Mouse (Mus musculus) forebrain, embryonic 11.5 days (tissue): ENCODE measurements at regions not wholly inside any gene's neighbourhood (a gene's known extent, or its start where the extent isn't known, plus 50 kb on each side); places are given as distances from the start of the nearest gene placed in this dataset.

Experiments
- ATAC-seq: fragments of 200-750 bp; cut with Nextera tagmentation; replicated peaks from 2 replicates; pipeline ENCODE4 v1.8.0; 2017; ENCODE audit warnings: moderate TSS enrichment; ENCODE audit not compliant: low FRiP score
- DNase-seq: peaks from one replicate; pipeline ENCODE4 v3.0.0-alpha.2; 2017; ENCODE audit warnings: low spot score
- H3K27ac ChIP-seq: fragments of 300-500 bp; sonication (generic); 2 replicates; pipeline ENCODE4 v1.5.1; 2014; ENCODE audit warnings: low read depth, low read length
- H3K27me3 ChIP-seq: fragments of 300-500 bp; sonication (generic); 2 replicates; pipeline ENCODE4 v1.6.1; 2014; ENCODE audit warnings: mild to moderate bottlenecking, low read length, mixed read lengths; ENCODE audit not compliant: control insufficient read depth, insufficient read depth
- H3K36me3 ChIP-seq: fragments of 300-500 bp; sonication (generic); 2 replicates; pipeline ENCODE4 v1.6.1; 2014; ENCODE audit warnings: mild to moderate bottlenecking, low read length, moderate library complexity, mixed read lengths; ENCODE audit not compliant: control insufficient read depth, insufficient read depth
- H3K4me1 ChIP-seq: fragments of 300-500 bp; sonication (generic); replicated peaks from 2 replicates; pipeline ENCODE4 v1.6.1; 2014; ENCODE audit warnings: low read length, mixed read lengths; ENCODE audit not compliant: control insufficient read depth, insufficient read depth
- H3K4me2 ChIP-seq: fragments of 300-500 bp; sonication (generic); 2 replicates; pipeline ENCODE4 v1.6.1; 2014; ENCODE audit warnings: low read depth, mild to moderate bottlenecking, low read length, moderate library complexity, mixed read lengths; ENCODE audit not compliant: severe bottlenecking
- H3K4me3 ChIP-seq: fragments of 300-500 bp; sonication (generic); 2 replicates; pipeline ENCODE4 v1.5.1; 2014; ENCODE audit warnings: low read depth, low read length
- H3K9ac ChIP-seq: fragments of 300-500 bp; sonication (generic); 2 replicates; pipeline ENCODE4 v1.6.1; 2014; ENCODE audit warnings: low read length
- H3K9me3 ChIP-seq: fragments of 300-500 bp; sonication (generic); 2 replicates; pipeline ENCODE4 v1.6.1; 2016; ENCODE audit warnings: low read length, mixed read lengths; ENCODE audit not compliant: control insufficient read depth
- WGBS: fragments of 180-500 bp; shearing (Covaris S2); extraction: QIAGEN DNeasy Blood & Tissue Kit; methylation state at CpG from one replicate; pipeline ENCODE4 v1.1.7; 2014; 5-methylcytosine and 5-hydroxymethylcytosine counted together

- no peaks in the 10 kb centered on the region for H3K4me1 ChIP-seq
- H3K27me3 ChIP-seq = peaks cover 2% of the 10 kb centered on the region; the same call in 1 of the 2 replicates
- H3K27ac ChIP-seq = no peak overlapping the region
- 87% methylated on average over 6 of the region's 6 CpGs for WGBS
- H3K4me2 ChIP-seq = no peak overlapping the region
- ATAC-seq (no peak), DNase-seq (no peak)
- no peak overlapping the region for H3K4me3 ChIP-seq
- H3K36me3 ChIP-seq = no peaks in the 10 kb centered on the region
- H3K9me3 ChIP-seq = no peaks in the 10 kb centered on the region
- H3K9ac ChIP-seq = no peak overlapping the region
Measured at GRCm38 (mm10) chr7:70799031-70799766, 432.7 kb upstream of the Nr2f2 start.

DNA sequence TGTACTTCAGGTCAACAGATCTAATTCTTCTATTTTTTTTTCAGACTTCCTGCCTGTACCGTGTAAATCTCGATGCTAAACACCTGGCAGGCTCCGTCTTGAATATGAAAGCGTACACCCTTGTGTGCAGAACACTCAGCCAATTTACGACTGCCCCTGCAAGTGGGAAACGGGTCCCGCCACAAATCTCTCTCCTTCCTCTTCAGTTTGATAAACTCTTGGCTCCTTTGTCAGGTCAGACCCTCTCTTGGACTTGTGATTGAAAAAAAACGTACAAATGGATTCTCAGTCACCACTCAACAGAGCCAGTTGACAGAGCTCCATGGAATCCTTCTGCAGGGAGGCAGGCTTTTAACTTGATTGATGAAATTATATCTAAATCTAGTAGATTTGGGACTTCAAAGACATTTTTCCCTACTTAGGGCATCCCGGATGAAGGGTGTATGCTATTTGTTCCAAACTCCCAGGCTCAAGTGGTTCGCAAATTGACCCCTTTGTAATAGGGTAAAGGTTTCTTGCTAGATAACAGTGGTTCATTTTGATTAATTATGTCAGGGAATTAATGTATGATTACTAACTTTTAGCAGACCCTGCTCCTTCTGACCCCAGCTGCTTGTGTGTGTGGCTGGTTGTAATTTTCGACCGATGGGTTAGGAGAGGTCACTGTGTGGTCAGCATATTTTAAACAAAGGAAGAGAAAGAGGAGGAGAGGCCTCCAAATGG, 429.7 kb upstream of the Nr2f2 start:
- Histone ChIP-seq H3K4me2 (no peak overlapping the region), H3K4me3 (no peak overlapping the region), H3K4me1 (no peaks in the 10 kb centered on the region), H3K27ac (no peak overlapping the region), H3K9me3 (no peaks in the 10 kb centered on the region), H3K27me3 (peaks cover 22% of the 10 kb centered on the region), H3K36me3 (no peaks in the 10 kb centered on the region), H3K9ac (no peak overlapping the region)
- ATAC-seq (no peak), DNase-seq (no peak)
- 62% methylated on average over 12 of the region's 12 CpGs for WGBS

DNA sequence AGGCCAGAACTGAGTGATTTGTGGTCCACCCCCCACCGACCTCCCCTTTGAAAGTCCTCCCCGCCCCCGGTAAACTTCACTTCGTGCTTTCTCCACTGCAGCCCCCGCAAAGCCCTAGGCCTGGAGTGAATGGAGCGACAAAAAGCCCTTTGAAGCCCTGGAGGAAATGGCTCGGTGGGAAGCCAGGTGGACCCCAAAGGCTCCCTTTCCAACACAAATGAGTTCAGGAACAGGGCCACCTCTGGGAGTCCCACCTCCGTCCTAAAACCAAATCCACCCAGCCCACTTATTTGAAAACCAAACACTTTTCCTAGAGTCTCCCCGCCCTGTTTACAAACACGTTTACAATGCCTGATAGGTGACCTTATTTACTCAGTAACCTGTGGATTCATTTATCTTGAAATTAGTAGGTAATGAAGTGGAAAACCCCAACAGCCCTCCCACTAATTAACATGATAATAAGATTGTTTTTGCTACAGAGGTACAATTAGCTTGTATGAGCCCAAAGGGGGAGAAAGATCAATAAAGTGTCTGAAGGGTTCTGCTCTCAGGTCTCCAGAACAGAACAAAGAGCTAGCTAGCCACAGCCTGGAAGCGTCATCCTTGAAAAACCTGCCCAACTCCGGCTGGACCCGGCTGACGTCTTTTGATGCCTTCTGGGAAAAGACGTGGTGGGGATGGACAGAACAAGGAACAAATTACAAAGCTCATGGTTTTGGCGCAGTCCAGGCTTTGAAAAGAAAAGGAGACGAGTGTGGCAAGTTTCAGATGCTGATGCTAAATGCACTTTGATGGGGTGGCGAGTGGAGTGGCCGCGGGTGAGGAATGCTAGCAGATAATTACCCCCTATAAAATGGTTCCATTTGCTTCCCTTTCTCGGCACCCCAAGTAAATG, 422.6 kb upstream of the Nr2f2 start:
- Histone ChIP-seq H3K9ac (no peak overlapping the region), H3K27me3 (peaks cover 56% of the 10 kb centered on the region), H3K4me3 (no peak overlapping the region), H3K36me3 (no peaks in the 10 kb centered on the region), H3K4me2 (peak overlapping the region; percentile 33; the same call in 1 of the 2 replicates), H3K4me1 (peaks cover 3% of the 10 kb centered on the region; the same call in 1 of the 2 replicates), H3K9me3 (no peaks in the 10 kb centered on the region), H3K27ac (no peak overlapping the region)
- peak; percentile 71 for DNase-seq
- 2% methylated on average over 21 of the region's 21 CpGs for WGBS
- peak; percentile 82 for ATAC-seq

GRCm38 (mm10) chr7:70787966-70788365, 421.4 kb upstream of the Nr2f2 start:
- Histone ChIP-seq H3K4me2 (no peak overlapping the region), H3K9ac (no peak overlapping the region), H3K4me3 (no peak overlapping the region), H3K27ac (no peak overlapping the region), H3K27me3 (peaks cover 52% of the 10 kb centered on the region), H3K9me3 (no peaks in the 10 kb centered on the region), H3K36me3 (no peaks in the 10 kb centered on the region), H3K4me1 (peaks cover 3% of the 10 kb centered on the region; the same call in 1 of the 2 replicates)
- ATAC-seq (no peak), DNase-seq (no peak)
- 6% methylated on average over 5 of the region's 5 CpGs for WGBS

- Histone ChIP-seq H3K4me3 (no peak overlapping the region), H3K27me3 (peaks cover 14% of the 10 kb centered on the region), H3K4me1 (no peaks in the 10 kb centered on the region), H3K36me3 (no peaks in the 10 kb centered on the region), H3K27ac (no peak overlapping the region), H3K4me2 (no peak overlapping the region), H3K9me3 (no peaks in the 10 kb centered on the region), H3K9ac (no peak overlapping the region)
- no peak for DNase-seq
- WGBS = 82% methylated on average over 2 of the region's 2 CpGs
- ATAC-seq = no peak
Measured at GRCm38 (mm10) chr7:70780742-70781332, 414.3 kb upstream of the Nr2f2 start.

GRCm38 (mm10) chr7:70777763-70778162, 411.2 kb upstream of the Nr2f2 start:
- WGBS = 31% methylated on average over 4 of the region's 4 CpGs
- H3K36me3 ChIP-seq = no peaks in the 10 kb centered on the region
- no peak overlapping the region for H3K9ac ChIP-seq
- no peak overlapping the region for H3K4me2 ChIP-seq
- H3K4me1 ChIP-seq = no peaks in the 10 kb centered on the region
- no peaks in the 10 kb centered on the region for H3K9me3 ChIP-seq
- H3K27me3 ChIP-seq = peaks cover 3% of the 10 kb centered on the region
- H3K27ac ChIP-seq = no peak overlapping the region
- H3K4me3 ChIP-seq = no peak overlapping the region
- ATAC-seq (no peak), DNase-seq (no peak)

DNA sequence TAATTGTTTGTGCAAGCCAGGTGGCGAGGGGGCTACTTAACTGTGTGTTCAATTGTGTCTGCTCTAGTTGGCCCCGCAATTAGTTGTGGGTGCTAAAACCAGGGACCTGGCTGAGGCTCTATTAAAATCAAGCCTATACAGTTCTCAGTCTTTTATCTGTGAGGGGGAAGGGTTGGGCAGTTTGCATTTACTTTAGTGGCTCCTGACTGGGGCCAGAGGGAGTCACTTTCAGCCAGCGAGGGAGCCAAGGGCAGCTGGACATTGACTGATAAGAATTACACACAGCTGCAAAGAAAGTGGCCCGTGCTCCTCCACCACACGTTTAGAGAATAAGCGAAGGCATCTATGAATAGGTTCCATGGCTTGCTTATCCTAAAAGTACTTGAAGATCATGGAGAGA, 403.1 kb upstream of the Nr2f2 start:
- Histone ChIP-seq H3K9me3 (no peaks in the 10 kb centered on the region), H3K4me3 (no peak overlapping the region), H3K27me3 (no peaks in the 10 kb centered on the region), H3K4me2 (no peak overlapping the region), H3K27ac (no peak overlapping the region), H3K4me1 (no peaks in the 10 kb centered on the region), H3K36me3 (no peaks in the 10 kb centered on the region), H3K9ac (no peak overlapping the region)
- ATAC-seq = no peak
- 79% methylated on average over 6 of the region's 6 CpGs for WGBS
- no peak for DNase-seq

DNA sequence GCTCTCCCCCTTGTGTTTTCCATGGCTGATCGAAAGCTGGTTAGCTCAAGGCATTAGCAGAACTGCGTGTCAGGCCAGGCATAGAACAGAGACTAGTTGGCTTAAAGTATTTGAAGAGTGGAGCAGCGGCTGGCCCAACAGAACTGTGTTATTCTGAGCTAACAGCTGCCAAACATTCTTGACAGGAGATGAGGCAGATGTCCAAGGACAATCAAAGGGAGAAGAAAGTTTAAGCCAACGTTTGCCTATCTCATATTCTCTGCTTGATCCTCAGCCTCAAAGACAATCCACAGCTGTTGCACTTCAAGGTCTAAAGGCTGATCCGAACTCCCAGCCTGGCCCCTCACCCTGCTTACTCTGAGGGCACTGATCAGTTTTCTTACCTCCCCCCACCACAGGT, 401.2 kb upstream of the Nr2f2 start:
- ATAC-seq (no peak), DNase-seq (no peak)
- no peak overlapping the region for H3K4me2 ChIP-seq
- H3K9ac ChIP-seq = no peak overlapping the region
- H3K27me3 ChIP-seq = no peaks in the 10 kb centered on the region
- no peaks in the 10 kb centered on the region for H3K4me1 ChIP-seq
- H3K4me3 ChIP-seq = no peak overlapping the region
- H3K36me3 ChIP-seq = no peaks in the 10 kb centered on the region
- H3K9me3 ChIP-seq = no peaks in the 10 kb centered on the region
- H3K27ac ChIP-seq = no peak overlapping the region
- WGBS = 73% methylated on average over 5 of the region's 5 CpGs
